Mouse (Mus musculus): ENCODE results near the gene 9030612E09Rik.

- no peak for TF ChIP-seq CTCF (IDR thresholded peaks at IDR 0.05; ENCODE audit: borderline replicate concordance, insufficient read depth, low read depth, low read length)
- TF ChIP-seq POLR2A (IDR thresholded peaks at IDR 0.05; ENCODE audit: borderline replicate concordance, insufficient read depth, low read length): no peak
Measured at GRCm38 (mm10) chr10:43220479-43220878, 46.0 kb downstream of the 9030612E09Rik start.
